Mouse (Mus musculus) adrenal gland, postnatal 36 days (tissue): ENCODE measurements around the gene Rpl36a-ps1. TPM values are rescaled to one million over a fixed set of nuclear protein-coding genes. Genes with fewer than 3 reads are reported as not detected.
"Not testable (repeated sequence)": the region's sequence is repeated elsewhere in the genome, so short reads cannot be mapped to it uniquely, and the experiment has no call there.

Experiments
- DNase-seq, 2 experiments: peaks; one replicate each; pipeline ENCODE4 v3.0.0; 2021; ENCODE audit warnings: mixed read lengths in 1 of 2
- long read RNA-seq, 2 experiments: library from polyadenylated mRNA; stranded (forward); transcript quantifications; one replicate each; pipeline ENCODE4 v2.0.0; 2021; ENCODE audit warnings: borderline sequencing depth in 2 of 2
- total RNA-seq, 2 experiments: library from RNA; stranded (reverse); gene quantifications; 2 replicates each; pipeline ENCODE4 v1.2.3; 2021

Rpl36a-ps1 gene
- 1 to 10 TPM; 3.9 to 5.6 TPM for total RNA-seq
- long read RNA-seq, experiment 1, transcript Rpl36a-ps1-201 (1 exons, 449 nt), result major isoform, 9 of 9 reads
- long read RNA-seq, experiment 1, partial matches to known transcripts, result 0 of 9 reads
- long read RNA-seq, experiment 1, other reads (novel, unspliced or antisense), result 0 of 9 reads
- long read RNA-seq, experiment 2, partial matches to known transcripts, result 0 of 1 reads
- long read RNA-seq, experiment 2, other reads (novel, unspliced or antisense), result 0 of 1 reads

DNA sequence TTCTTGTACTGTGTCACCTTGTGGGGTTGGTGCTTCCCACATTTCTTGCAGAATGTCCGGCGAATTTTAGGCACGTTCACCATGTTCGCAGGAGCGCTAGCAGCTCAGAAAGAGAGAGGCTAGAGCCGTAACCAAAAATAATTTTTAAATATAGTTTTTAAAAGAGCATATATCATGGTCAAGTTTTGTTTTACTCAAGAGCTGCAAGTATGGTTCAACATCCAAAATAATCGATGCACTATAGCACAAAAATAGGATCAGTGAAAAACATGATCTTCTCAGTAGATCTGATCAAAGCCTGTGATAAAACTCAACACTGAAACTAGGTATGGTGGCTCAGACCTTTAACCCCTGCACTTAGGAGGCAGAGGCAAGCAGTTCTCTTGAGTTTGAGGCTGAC lies at the start of gene Rpl36a-ps1:
Gene Rpl36a-ps1, minus strand, starts transcription at position 101 of the 400 bp plus-strand sequence.
- DNase-seq, result no peak

DNA sequence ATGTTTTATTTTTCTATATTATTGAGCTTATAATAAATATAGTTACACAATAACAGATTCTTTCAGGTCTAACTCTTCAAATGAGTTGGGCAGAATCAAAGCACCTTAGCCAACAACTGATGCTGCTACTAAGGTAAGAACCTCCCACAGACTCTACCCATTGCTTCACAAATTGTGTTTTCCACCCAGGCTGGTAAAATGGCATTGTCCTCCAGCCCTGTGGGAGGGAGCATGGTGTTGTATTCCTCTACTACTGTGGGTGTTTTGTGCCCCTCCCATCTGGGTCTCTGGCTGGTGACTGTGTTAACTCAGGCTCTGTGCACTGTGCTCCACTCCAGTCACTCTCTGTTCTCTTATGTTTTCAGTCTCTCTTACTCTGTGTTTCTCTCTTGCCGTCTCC lies 49.4 kb upstream of the Rpl36a-ps1 start:
- DNase-seq, result no peak

DNA sequence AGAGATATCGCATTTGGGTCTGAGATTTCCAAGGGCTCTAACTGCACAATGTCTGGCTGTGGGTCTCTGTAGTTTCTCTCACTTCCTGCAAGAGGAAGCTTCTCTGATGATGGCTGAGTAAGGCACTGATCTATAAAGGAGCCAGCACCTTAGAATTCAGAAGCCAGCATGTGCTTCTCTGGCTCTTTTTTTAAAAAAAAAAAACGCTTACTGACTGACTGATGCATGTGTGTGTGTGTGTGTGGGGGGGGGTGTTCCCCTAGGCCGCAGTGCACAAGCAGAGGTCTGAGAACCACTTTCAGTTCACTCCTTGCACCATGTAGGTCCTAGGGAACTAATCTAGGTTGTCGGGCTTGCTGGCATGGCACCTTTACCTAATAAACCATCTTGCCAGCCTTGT lies 47.3 kb upstream of the Rpl36a-ps1 start:
- no peak for DNase-seq

DNA sequence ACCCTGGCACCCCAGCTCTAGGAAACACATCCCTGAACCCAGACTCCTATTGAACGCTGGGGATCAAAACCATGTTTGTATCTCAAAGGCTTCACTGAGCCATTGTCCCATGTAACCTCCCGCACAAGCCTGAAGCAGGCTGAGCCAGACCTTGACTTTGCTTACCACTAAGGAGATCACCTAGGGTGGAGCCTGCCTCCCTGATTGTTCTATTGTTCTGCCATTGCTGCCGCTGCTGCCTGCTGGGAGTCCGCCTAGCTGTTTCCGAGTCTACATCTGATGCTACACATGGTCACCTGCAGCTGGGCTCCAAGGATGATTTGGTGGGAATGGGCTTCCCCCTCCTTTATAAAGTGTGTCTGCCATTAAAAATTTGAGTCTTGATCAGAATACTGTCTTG lies 45.2 kb upstream of the Rpl36a-ps1 start:
- not testable (repeated sequence) for DNase-seq

DNA sequence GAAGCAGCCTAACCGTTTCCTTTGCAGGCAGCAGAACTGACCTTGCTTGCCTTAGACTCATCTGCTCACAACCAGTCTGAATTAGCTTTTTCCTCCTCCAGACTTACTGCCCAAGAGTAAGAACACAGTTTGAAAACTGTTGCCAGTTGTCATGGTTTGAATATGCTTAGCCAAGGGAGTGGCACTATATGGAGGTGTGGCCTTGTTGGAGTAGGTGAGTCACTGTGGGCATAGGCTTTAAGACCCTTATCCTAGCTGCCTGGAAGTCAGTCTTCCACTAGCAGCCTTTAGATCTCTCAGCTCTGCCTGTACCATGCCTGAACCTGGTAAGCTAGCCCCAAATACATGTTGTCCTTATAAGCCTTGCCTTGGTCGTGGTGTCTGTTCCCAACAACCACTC lies 43.6 kb upstream of the Rpl36a-ps1 start:
- no peak for DNase-seq

DNA sequence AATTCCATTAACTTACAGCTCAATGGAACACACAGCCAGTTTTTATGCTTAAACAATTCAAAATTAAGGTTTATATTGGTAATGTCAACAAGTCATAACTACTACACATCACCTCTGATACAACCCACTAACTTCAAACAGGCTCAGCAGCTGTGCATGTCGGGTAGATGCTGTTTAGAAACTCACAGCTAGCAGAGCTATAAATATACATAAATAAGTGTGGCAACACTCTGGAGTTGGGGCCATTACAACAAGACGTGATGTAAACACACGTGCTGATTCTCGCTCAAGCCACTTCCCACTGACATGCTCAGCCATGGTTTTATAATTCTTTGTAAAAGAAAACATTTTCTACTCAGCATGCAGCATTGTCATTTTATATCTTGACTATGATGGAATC lies 41.9 kb upstream of the Rpl36a-ps1 start:
- DNase-seq, result no peak

DNA sequence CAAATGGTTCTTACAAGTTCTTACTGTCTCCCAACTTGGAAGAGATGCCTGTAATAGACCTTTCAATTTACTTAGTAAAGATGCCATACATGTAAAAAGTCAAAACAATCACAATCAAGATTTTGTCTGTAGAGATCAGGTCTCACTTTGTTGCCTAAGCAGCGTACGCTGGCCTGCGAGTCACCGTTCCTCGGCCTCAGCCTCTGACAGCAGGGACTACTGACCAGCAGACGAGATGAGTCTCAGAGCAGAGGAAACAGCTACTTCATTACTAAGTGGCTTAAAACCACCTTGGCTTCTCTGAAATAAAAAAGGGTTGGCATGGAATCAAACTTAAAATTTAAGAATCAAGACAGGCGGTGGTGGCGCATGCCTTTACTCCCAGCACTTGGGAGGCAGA lies 40.7 kb upstream of the Rpl36a-ps1 start:
- not testable (repeated sequence) for DNase-seq

DNA sequence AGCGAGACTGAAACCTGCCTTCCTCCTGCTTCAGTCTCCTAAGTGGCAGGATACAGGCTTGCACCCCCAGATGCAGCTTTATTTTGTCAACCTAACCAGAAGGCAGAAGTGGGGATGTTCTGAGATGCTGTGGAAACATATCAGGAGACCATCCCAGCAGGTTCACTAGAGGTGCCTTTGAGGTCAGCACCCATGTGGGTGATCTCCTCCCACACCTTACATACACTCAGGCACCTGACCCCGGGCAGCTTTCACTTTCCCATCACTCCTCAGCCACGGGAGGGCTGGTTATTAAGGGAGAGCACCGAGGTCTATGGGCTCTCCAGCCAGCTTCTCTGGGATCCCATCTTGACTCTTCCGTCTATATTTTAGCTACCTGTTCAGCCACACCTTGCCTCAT lies 38.5 kb upstream of the Rpl36a-ps1 start:
- DNase-seq, result no peak

DNA sequence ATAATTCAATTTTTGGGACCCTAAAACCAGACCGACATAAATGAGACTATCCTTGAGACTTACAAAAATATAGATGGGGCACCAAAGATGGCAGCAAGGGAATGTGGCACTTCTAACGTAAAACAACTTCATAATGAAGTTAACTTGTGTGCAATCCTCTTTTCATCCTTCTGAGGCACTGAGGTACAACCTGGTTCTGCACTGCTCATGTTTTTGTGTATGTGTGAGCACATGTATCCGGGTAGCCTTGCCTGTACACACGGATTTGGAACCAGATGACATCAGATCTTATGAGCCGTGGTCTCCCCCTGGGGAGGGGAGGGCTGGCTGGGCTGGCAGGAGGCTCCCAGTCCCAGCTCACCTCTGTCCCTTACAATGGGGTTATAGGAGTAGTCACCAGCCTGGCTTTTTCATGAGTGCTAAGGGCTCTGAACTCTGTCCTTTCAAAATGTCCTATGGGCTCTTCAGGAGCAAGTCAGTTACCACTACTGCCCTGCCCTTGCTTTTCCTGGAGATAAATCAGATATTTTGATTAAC lies 37.3 kb upstream of the Rpl36a-ps1 start:
- DNase-seq, result no peak

DNA sequence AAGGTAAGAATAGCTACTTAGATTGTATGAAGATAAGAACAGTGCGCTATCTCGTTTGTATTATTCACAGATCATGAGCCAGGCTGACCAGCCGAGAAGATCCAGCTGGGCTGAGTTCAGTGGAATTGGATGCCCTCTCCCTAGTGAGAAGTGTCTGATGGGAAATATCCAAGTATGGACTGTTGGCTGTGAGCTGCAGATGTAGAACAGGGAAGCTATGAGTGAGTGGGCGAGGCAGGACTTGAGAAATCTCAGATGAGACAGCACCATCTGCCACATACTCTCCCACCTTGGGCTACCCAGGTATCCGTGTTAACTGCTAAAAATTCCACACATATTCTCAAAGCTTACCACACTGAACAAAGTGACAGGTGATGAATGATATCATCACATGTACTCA lies 35.9 kb upstream of the Rpl36a-ps1 start:
- DNase-seq, result no peak

DNA sequence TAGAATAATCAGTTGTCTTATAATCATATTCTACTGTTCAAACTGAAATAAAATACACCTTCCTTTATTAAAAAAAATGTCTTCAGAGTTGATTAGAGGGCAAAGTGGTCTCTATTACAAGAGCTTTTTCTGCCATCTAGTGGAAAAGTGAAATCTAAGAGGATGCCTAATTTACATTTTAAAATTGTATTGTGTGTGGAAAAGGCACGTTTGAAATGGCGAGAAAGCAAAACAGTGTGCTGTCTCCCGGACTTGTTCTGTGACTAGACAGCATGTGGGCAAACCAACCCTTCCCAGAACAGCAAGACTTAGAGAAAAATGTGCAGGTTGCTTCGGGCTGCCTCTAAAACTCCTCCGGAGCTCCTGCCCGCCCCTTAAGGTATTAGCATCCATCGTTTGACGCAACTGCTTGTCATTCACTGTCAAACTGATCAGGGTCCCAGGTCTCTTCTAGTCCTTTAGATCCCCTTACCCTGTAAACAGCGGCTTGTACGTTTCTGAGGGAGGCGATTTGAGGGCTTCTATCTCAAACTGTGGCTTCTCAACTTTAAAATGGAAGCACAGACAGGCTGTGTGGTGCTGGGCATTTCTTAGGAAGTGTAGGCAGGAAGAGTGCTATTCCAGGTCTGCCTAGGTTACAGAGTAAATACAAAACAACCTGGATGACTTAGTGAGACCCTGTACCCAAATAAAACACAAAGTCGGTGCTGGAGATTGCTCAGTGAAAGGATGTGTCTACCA lies 28.4 kb upstream of the Rpl36a-ps1 start:
- no peak for DNase-seq

DNA sequence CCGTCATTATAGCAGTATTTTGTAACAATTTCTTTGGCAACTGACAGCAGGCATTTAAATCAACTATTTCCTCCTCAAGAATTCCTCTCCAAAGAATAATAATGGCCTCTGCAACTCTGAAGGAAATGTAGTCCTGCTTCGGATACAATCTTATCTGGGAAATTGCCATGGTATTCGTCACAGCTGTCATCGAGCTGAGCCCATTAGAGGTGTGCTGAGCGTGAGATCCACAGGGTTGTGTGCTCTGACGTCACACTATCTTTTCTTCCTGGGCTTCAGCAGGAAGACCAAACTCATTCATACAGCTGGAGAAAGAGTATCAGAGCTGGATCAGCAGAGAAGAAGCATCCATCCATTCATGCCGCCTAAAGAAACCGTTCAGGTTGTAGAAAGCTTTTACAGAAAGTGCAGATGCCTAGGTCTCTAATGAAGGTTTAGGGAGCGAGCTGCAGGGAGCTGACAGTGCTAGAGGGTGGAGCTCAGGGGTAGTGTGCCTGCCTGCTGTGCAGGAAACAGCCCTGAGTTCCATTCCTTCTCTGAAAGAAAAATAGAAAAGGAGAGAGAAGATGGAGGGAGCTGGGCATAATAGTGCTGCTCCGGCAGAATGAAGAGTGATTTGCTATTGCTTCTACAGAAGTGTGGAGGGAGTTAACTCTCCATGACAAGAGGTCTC lies 25.2 kb upstream of the Rpl36a-ps1 start:
- DNase-seq, result no peak

DNA sequence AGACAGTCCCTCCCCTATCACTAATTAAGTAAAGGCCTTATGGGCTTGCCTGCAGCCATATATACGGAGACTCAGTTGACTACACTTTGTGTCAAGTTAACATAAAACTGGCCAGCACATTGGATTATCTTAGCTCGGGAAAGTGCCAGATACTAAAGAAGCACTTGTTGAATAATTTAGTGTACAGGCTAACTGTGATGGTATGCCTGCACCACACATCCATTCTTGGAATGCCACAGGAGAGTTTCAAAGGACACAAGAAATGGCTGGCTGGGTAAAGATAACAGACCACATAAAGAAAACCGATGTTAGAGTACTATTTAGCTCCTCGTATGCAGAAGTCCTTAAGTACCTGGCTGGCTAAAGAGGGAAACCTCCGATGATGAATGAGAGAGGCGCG lies 24.6 kb upstream of the Rpl36a-ps1 start:
- DNase-seq, result no peak

DNA sequence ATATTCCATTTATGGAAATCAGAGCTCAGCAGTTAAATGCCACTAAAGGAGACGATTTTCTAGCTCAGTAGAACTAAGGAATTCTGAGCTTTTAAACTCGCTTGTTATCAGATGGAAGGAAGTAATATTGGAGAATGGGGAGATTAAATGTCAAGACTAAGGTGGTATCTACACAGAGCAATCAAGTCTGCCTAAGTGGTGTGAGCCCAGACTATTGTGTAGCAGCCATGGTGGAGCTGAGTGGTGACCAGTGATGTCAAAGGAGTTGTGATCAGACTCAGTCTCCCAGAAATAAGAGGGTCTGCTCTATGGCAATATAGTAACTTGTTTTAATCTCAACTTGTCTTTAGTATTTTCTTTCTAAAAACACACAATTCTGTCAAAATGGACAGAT lies 16.8 kb upstream of the Rpl36a-ps1 start:
- no peak for DNase-seq

DNA sequence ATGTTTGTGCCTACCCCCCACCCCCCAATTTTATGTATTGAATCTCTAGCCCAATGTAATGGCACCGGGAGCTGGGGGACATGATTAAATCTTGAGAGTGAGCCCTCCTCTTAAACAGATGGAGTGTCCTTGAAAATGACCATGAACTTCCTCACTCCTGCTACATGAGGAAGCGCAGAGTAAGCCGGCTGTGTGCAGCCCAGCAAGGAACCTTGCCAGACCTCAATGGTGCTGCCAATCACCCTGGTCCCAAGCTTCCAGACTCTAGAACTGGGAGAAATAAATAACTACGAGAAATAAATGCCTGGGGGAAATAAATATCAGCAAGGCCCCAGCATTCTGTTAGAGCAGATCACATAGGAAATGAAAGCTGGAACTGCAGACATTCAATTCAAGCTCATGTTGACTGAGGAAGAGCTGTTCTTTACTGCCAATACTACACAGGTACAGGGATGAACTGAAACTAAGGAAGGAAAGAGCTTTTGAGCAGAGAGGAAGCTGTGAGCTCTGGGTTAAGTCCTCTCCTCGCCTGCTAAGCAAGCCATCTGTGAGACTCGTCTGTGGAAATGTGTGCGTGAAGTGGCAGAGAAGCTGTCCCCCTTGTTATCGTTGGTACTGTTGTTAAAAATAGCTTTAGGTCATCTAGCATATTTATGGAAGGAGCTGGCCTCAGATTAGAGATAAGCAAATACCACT lies 16.3 kb upstream of the Rpl36a-ps1 start:
- peak; percentile 24 to 55 for DNase-seq

DNA sequence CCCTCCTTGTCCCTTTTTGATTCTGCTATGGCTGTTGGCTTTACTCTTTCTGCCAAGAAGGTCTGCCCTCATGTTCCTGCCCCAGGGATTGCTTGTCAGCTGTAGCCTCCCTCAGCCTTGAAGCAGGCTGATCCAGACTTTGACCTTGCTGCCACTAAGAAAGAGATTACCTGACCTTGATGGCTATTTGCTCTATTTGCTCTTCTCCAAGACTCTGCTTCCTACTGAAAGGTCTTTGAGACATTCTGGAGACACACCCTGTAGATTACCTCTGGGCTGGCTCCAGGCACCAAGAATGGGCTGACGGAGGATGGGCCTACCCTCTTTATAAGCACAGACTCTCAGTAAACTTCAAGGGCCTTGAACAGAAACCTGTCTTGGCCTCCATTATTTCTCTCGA lies 1.6 kb downstream of the Rpl36a-ps1 start:
- no peak for DNase-seq

DNA sequence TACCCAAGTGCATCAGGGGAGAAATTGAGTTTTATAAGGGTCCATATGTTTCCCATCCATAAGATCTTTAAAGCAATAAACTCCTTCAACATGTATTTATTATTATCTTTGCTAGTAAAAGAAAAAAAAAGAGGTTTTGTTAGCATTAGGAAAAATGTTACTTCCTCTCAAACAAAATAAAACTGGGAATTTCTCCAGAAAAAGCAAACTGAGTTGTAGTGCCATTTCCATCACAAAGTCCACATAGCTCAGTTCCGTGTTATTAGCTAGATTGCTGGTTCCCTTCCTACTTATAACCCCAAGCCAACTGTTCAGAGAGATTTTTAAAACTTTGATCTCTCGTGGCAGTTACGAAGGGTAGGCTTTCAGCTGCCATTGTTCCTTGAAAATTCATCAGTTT lies 3.5 kb downstream of the Rpl36a-ps1 start:
- no peak for DNase-seq

DNA sequence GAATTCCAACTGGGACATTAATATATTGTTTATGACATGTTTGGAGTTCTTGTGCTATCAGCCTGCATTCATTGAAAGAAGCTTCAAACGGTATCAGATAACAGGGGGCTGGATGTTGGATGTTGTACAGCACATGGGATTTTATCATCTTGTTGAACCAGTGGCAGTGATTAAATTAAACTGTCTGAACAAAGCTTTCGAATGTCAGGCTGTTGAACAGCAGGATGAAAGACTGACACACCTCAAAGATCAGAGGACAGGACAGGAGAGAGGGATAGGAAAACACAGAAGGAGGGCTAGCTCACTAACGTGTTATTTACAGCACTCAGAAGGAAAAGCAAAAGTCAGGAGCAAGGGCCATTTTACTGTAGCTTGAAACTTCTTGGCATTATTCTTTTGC lies 4.3 kb downstream of the Rpl36a-ps1 start:
- DNase-seq, result no peak

DNA sequence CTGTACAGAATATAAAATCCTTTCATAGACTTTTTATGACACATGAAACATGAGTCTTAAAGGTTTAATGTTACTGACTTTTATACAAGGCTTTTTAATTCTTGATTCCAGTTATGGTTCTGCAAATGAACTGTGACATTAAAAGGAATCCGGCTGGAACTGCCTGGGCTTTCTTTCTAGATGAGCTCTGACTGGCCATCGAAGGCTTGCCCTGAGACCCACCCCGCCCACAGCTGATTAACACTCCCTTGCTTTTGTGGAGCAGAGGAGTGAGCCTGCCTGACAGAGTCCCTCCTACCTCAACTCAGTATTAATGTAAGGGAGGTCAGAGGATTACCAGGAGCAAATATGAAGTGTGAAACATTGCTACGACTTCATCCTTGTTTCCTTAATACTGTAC lies 22.2 kb downstream of the Rpl36a-ps1 start:
- no peak for DNase-seq

DNA sequence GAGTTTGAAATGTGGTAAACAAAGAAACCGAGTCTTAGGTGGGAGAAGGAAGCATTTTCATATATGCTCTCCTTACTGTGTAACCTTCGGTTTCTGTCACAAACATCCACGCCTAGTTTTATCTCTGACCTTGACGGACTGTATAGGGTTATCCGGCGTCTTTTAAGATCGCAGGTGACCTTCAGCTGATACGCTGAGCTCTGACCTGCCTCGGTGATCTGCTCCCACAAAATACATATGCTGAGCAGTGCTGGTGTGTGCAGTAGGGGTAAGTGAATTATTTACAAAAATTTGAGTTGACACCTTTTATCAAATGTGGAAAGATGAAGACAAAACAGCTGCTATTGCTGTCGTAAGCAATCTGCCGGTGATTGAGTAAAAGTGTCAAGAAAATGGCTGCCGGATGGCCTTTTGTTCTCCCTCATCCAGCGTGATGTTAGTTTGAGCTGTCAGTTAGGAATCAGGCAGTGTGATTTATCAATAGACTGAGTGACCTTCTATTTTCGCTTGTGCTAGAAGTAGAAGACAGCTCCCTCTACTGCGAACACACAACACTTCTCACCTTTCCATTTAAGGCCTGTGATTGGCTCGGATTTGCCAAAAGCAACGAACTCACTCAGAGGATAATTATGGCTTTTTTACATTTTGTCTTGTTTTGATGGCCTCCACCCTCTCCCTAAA lies 35.0 kb downstream of the Rpl36a-ps1 start:
- peak in 1 of 2 experiments; percentile 5 for DNase-seq

DNA sequence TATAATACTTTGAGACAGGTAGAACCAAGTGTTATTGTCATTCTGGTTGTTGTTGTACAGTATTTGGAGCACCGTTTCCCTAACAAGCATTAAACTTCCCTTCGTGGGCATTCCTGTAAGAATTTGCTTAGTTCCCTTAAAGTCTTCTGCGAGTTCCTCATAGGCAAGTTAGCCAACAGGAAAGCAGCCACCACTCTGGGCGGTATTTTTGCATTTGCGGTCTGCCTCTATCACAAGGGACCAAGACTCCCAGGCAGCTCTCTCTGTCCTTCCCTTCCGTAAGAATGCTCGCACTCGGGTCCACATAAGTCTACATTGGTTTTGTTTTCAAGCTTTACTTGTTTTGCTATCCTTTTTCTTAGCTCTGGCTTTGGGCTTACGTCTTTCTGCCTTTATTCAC lies 37.3 kb downstream of the Rpl36a-ps1 start:
- DNase-seq, result no peak

DNA sequence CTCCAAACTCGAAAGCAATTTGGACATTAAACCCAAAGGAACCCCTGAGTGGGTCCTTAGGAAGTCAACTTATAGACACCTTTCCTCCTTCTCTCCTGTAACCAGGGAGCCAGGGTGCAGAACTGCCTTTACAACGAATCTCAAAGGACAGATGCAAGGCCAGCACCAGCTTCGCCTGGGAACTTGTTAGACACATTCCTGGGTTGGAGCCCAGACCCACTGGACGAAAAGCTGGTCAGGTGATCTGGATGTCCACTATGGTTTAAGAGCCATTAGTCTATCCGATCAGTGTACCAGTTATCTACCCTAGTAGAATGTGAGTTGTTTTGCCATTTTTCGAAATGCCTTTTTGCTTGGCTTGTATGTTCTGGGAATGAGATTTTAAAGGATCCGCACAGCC lies 41.7 kb downstream of the Rpl36a-ps1 start:
- no peak for DNase-seq
